Mouse (Mus musculus) cerebellum, adult 2 months (tissue): Measurements from ENCODE around the gene Dazap1.

Experiments used
- CTCF ChIP-seq: fragments of 200-500 bp; IDR thresholded peaks from 2 replicates; pipeline ENCODE4 v1.5.1; 2011; ENCODE audit warnings: low read depth, mild to moderate bottlenecking, control low read depth, low read length, moderate library complexity, borderline replicate concordance; ENCODE audit not compliant: insufficient read depth
- POLR2A ChIP-seq: fragments of 200-500 bp; IDR thresholded peaks from 2 replicates; pipeline ENCODE4 v1.6.1; 2011; ENCODE audit warnings: low read length, control low read depth, borderline replicate concordance; ENCODE audit not compliant: insufficient read depth

DNA sequence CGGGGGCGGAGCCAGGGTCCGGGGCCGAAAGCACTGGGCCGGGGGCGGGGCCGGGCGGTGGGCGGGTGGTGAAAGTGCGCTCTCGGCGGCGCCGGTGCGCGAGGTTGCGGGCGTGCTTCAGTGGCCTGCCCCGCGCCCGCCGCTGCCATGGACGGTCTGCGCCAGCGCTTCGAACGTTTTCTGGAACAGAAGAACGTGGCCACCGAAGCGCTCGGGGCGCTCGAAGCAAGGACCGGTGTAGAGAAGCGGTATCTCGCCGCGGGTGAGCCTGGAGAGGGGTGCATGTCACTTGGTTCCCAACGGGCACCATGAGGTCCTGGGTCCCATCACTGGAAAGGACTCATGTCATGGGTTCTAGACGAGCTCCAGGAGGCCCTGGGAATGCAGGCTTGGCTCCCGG, 68.8 kb downstream of the Dazap1 start:
- TF ChIP-seq POLR2A (no peak), CTCF (no peak)
